Mouse (Mus musculus) liver, embryonic 13.5 days (tissue): ENCODE data around the gene P4hb. TPM values are rescaled to one million over a fixed set of nuclear protein-coding genes. Genes with fewer than 3 reads are reported as not detected.
A peak's percentile ranks its signal among the peaks of the same experiment; 100 is the strongest.

Source experiments
- ATAC-seq: fragments of 200-750 bp; cut with Nextera tagmentation; 2 replicates; pipeline ENCODE4 v1.8.0; 2017; ENCODE audit warnings: low read depth, mild to moderate bottlenecking, moderate number of reproducible peaks, moderate library complexity
- DNase-seq: peaks from one replicate; pipeline ENCODE4 v3.0.0; 2022
- H3K27ac ChIP-seq: fragments of 300-500 bp; sonication (generic); 2 replicates; pipeline ENCODE4 v1.5.1; 2015; ENCODE audit warnings: moderate library complexity, mild to moderate bottlenecking, inconsistent platforms
- H3K27me3 ChIP-seq: fragments of 300-500 bp; sonication (generic); 2 replicates; pipeline ENCODE4 v1.6.1; 2015; ENCODE audit warnings: mild to moderate bottlenecking, inconsistent platforms
- H3K36me3 ChIP-seq: fragments of 300-500 bp; sonication (generic); 2 replicates; pipeline ENCODE4 v1.6.1; 2015; ENCODE audit warnings: mild to moderate bottlenecking, inconsistent platforms
- H3K4me1 ChIP-seq: fragments of 300-500 bp; sonication (generic); replicated peaks from 2 replicates; pipeline ENCODE4 v1.6.1; 2015; ENCODE audit warnings: inconsistent platforms
- H3K4me2 ChIP-seq: fragments of 300-500 bp; sonication (generic); 2 replicates; pipeline ENCODE4 v1.6.1; 2015; ENCODE audit warnings: inconsistent platforms, mild to moderate bottlenecking, moderate library complexity
- H3K4me3 ChIP-seq: fragments of 300-500 bp; sonication (generic); replicated peaks from 2 replicates; pipeline ENCODE4 v1.5.1; 2015; ENCODE audit warnings: mild to moderate bottlenecking, inconsistent platforms
- H3K9ac ChIP-seq: fragments of 300-500 bp; sonication (generic); 2 replicates; pipeline ENCODE4 v1.6.1; 2015; ENCODE audit warnings: mild to moderate bottlenecking, inconsistent platforms
- H3K9me3 ChIP-seq: fragments of 300-500 bp; sonication (generic); replicated peaks from 2 replicates; pipeline ENCODE4 v1.6.1; 2016; ENCODE audit warnings: inconsistent platforms
- WGBS: fragments of 180-500 bp; shearing (Covaris S2); methylation state at CpG from one replicate; pipeline ENCODE4 v1.1.7; 2015; ENCODE audit not compliant: insufficient replicate concordance; 5-methylcytosine and 5-hydroxymethylcytosine counted together
- polyA plus RNA-seq: library from polyadenylated mRNA; unstranded; fragments of >200 nt; fragmentation: Nextera tagmentation; extraction: Ambion mirVana; gene quantifications from 2 replicates; pipeline ENCODE4 v1.2.1, GENCODE M21; 2015

The P4hb gene
- polyA plus RNA-seq, 1 experiment from 2014 or later, result 403 TPM

- peak overlapping the region; percentile 84 for H3K4me3 ChIP-seq
- H3K27me3 ChIP-seq, result no peaks in the 10 kb centered on the region
- ATAC-seq (no peak), DNase-seq (no peak)
- peak overlapping the region; percentile 97 for H3K27ac ChIP-seq
- H3K9ac ChIP-seq, result peak overlapping the region; percentile 97
- H3K4me1 ChIP-seq, result peaks cover 50% of the 10 kb centered on the region
- H3K4me2 ChIP-seq, result peak overlapping the region; percentile 97
- no peaks in the 10 kb centered on the region for H3K36me3 ChIP-seq
- WGBS, result 66% methylated on average over 11 of the region's 11 CpGs
- no peaks in the 10 kb centered on the region for H3K9me3 ChIP-seq
Measured at GRCm38 (mm10) chr11:120549986-120550809, 22.9 kb downstream of the P4hb start.

GRCm38 (mm10) chr11:120549168-120549945, 23.7 kb downstream of the P4hb start, which contains the start of gene Mcrip1:
TSS of gene Mcrip1 (minus strand) at chr11:120549727.
- WGBS, result under 1% methylated on average over 84 of the region's 87 CpGs
- no peaks in the 10 kb centered on the region for H3K27me3 ChIP-seq
- peak; percentile 85 for DNase-seq

GRCm38 (mm10) chr11:120548786-120549167, 24.3 kb downstream of the P4hb start:
- Histone ChIP-seq H3K27me3 (no peaks in the 10 kb centered on the region), H3K27ac (peak overlapping the region; percentile 97), H3K4me1 (peaks cover 54% of the 10 kb centered on the region), H3K4me3 (peak overlapping the region; percentile 84), H3K4me2 (peak overlapping the region; percentile 97), H3K9me3 (no peaks in the 10 kb centered on the region), H3K9ac (peak overlapping the region; percentile 97), H3K36me3 (peaks cover 13% of the 10 kb centered on the region)
- ATAC-seq (no peak), DNase-seq (no peak)
- 17% methylated on average over 7 of the region's 7 CpGs for WGBS

More at GRCm38 (mm10) chr11:120549168-120549945, 23.7 kb downstream of the P4hb start, which contains the start of gene Mcrip1:
- H3K4me3 ChIP-seq, result peak within 1 kb of the TSS; percentile 84
- H3K27ac ChIP-seq, result peak within 1 kb of the TSS; percentile 97
- H3K9ac ChIP-seq, result peak within 1 kb of the TSS; percentile 97
- H3K4me1 ChIP-seq, result peaks cover 54% of the 10 kb centered on the region
- H3K36me3 ChIP-seq, result peaks cover 8% of the 10 kb centered on the region
- ATAC-seq, result peak; percentile 94
- H3K9me3 ChIP-seq, result no peaks in the 10 kb centered on the region
- peak within 1 kb of the TSS; percentile 97 for H3K4me2 ChIP-seq

GRCm38 (mm10) chr11:120548214-120548613, 24.8 kb downstream of the P4hb start:
- H3K4me1 ChIP-seq, result peaks cover 54% of the 10 kb centered on the region
- 74% methylated on average over 3 of the region's 3 CpGs for WGBS
- peaks cover 18% of the 10 kb centered on the region for H3K36me3 ChIP-seq
- H3K9ac ChIP-seq, result peak overlapping the region; percentile 97
- H3K27me3 ChIP-seq, result no peaks in the 10 kb centered on the region
- DNase-seq (no peak), ATAC-seq (no peak)
- H3K9me3 ChIP-seq, result no peaks in the 10 kb centered on the region
- peak overlapping the region; percentile 97 for H3K27ac ChIP-seq
- peak overlapping the region; percentile 97 for H3K4me2 ChIP-seq
- H3K4me3 ChIP-seq, result peak overlapping the region; percentile 84

GRCm38 (mm10) chr11:120547469-120547868, 25.6 kb downstream of the P4hb start:
- Histone ChIP-seq H3K9ac (0 out of 2 replicates have a peak overlapping the region, but pooled peaks have one; percentile 97), H3K4me1 (peaks cover 54% of the 10 kb centered on the region), H3K27ac (peak overlapping the region; percentile 97), H3K4me3 (no peak overlapping the region), H3K36me3 (peaks cover 25% of the 10 kb centered on the region), H3K9me3 (no peaks in the 10 kb centered on the region), H3K27me3 (no peaks in the 10 kb centered on the region), H3K4me2 (0 out of 2 replicates have a peak overlapping the region, but pooled peaks have one; percentile 97)
- WGBS, result 39% methylated on average over 2 of the region's 2 CpGs
- ATAC-seq (no peak), DNase-seq (no peak)

GRCm38 (mm10) chr11:120545964-120546363, 27.1 kb downstream of the P4hb start:
- no peak for ATAC-seq
- 0 out of 2 replicates have a peak overlapping the region, but pooled peaks have one; percentile 9 for H3K9ac ChIP-seq

GRCm38 (mm10) chr11:120542376-120542775, 30.7 kb downstream of the P4hb start:
- H3K9ac ChIP-seq, result no peak overlapping the region
- ATAC-seq (no peak), DNase-seq (no peak)
- no peak overlapping the region for H3K4me2 ChIP-seq
- 80% methylated on average over 6 of the region's 6 CpGs for WGBS
- H3K36me3 ChIP-seq, result peaks cover 28% of the 10 kb centered on the region
- no peak overlapping the region for H3K4me3 ChIP-seq
- no peaks in the 10 kb centered on the region for H3K27me3 ChIP-seq
- H3K27ac ChIP-seq, result no peak overlapping the region
- H3K9me3 ChIP-seq, result no peaks in the 10 kb centered on the region
- H3K4me1 ChIP-seq, result peaks cover 47% of the 10 kb centered on the region

More at GRCm38 (mm10) chr11:120545964-120546363, 27.1 kb downstream of the P4hb start:
- Histone ChIP-seq H3K4me2 (no peak overlapping the region), H3K27ac (no peak overlapping the region), H3K9me3 (no peaks in the 10 kb centered on the region), H3K4me1 (peaks cover 54% of the 10 kb centered on the region), H3K27me3 (no peaks in the 10 kb centered on the region), H3K4me3 (no peak overlapping the region), H3K36me3 (peaks cover 28% of the 10 kb centered on the region)
- 80% methylated on average over 3 of the region's 3 CpGs for WGBS
- DNase-seq, result no peak

- WGBS, result 51% methylated on average over 4 of the region's 4 CpGs
- no peak overlapping the region for H3K27ac ChIP-seq
Measured at GRCm38 (mm10) chr11:120541907-120542306, 31.1 kb downstream of the P4hb start.

GRCm38 (mm10) chr11:120539285-120540014, 33.6 kb downstream of the P4hb start:
- 39% methylated on average over 10 of the region's 10 CpGs for WGBS
- Histone ChIP-seq H3K27ac (peak overlapping the region; percentile 21), H3K4me3 (no peak overlapping the region), H3K9ac (no peak overlapping the region), H3K27me3 (peaks cover 13% of the 10 kb centered on the region), H3K4me2 (no peak overlapping the region), H3K4me1 (peaks cover 23% of the 10 kb centered on the region), H3K36me3 (peaks cover 22% of the 10 kb centered on the region), H3K9me3 (no peaks in the 10 kb centered on the region)
- ATAC-seq (peak; percentile 62), DNase-seq (no peak)

More at GRCm38 (mm10) chr11:120541907-120542306, 31.1 kb downstream of the P4hb start:
- 0 out of 2 replicates have a peak, but pooled peaks cover 2% of the 10 kb centered on the region for H3K27me3 ChIP-seq
- no peak overlapping the region for H3K4me2 ChIP-seq
- no peak overlapping the region for H3K4me3 ChIP-seq
- H3K36me3 ChIP-seq, result peaks cover 28% of the 10 kb centered on the region
- H3K9me3 ChIP-seq, result no peaks in the 10 kb centered on the region
- peaks cover 42% of the 10 kb centered on the region for H3K4me1 ChIP-seq
- H3K9ac ChIP-seq, result no peak overlapping the region
- DNase-seq (peak; percentile 17), ATAC-seq (no peak)

- Histone ChIP-seq H3K9me3 (no peaks in the 10 kb centered on the region), H3K4me2 (no peak overlapping the region), H3K36me3 (peaks cover 17% of the 10 kb centered on the region; the same call in 1 of the 2 replicates), H3K9ac (no peak overlapping the region), H3K4me1 (peaks cover 23% of the 10 kb centered on the region), H3K27me3 (peaks cover 18% of the 10 kb centered on the region), H3K27ac (no peak overlapping the region; the same call in 1 of the 2 replicates), H3K4me3 (no peak overlapping the region)
- 34% methylated on average over 8 of the region's 8 CpGs for WGBS
- no peak for ATAC-seq
- no peak for DNase-seq
Measured at GRCm38 (mm10) chr11:120538955-120539284, 34.1 kb downstream of the P4hb start.
